Mouse (Mus musculus): ENCODE measurements around the gene Strn4. TPM values are rescaled to one million over a fixed set of nuclear protein-coding genes. Genes with fewer than 3 reads are reported as not detected.

Gene Strn4
- polyA plus RNA-seq, 1 experiment from 2014 or later: 112 TPM

DNA sequence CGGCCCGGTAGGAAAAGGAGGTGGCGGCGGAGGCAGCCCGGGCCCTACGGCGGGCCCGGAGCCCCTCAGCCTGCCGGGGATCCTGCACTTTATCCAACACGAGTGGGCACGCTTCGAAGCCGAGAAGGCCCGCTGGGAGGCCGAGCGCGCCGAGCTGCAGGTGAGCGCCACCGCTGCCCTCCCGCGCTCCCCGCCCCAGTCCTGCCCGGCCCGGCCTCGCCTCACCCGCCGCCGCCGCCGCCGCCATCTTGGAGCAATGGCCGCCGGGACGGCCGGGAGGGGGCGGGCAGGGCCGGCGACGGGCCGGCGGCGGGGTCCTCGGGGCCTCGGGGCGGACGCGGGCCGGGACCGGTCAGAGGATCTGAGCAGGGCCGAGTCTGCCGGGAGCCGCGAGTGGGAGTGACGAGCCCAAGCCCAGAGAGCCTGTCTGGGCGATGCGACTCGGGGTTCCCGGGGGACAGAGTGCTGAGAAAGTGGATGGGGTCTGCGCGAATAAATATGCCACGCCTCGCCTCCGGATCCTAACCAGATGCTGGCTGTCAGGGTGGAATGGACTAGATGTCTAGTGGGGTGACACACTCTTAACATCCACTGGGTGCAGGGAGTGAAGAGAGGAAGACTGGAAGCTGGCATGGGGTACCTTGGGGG, 910 bp downstream of the Strn4 start, which contains the start of gene Fkrp:
TSS of gene Fkrp (minus strand) at position 258 of the 648 bp plus-strand sequence.
- Histone ChIP-seq H3K27ac (ENCODE audit: low read depth, low read length) (peak within 1 kb of the TSS; percentile 99), H3K9ac (ENCODE audit: low read depth, low read length) (peak within 1 kb of the TSS; percentile 100), H3K27me3 (ENCODE audit: control insufficient read depth, insufficient read depth, low read length) (peaks cover 12% of the 10 kb centered on the region), H3K4me2 (replicated peaks; ENCODE audit: low read depth, low read length) (peak within 1 kb of the TSS; percentile 92), H3K9me3 (ENCODE audit: control insufficient read depth, low read length) (no peaks in the 10 kb centered on the region), H3K4me3 (ENCODE audit: low read depth, low read length) (peak within 1 kb of the TSS; percentile 98), H3K4me1 (replicated peaks; ENCODE audit: control insufficient read depth, insufficient read depth, low read length) (peaks cover 24% of the 10 kb centered on the region), H3K36me3 (ENCODE audit: control insufficient read depth, insufficient read depth, low read length) (no peaks in the 10 kb centered on the region)
- peak; percentile 74 for ATAC-seq (ENCODE audit: low FRiP score)
- WGBS: under 1% methylated on average over 44 of the region's 64 CpGs
- DNase-seq (ENCODE audit: low spot score): peak; percentile 78

DNA sequence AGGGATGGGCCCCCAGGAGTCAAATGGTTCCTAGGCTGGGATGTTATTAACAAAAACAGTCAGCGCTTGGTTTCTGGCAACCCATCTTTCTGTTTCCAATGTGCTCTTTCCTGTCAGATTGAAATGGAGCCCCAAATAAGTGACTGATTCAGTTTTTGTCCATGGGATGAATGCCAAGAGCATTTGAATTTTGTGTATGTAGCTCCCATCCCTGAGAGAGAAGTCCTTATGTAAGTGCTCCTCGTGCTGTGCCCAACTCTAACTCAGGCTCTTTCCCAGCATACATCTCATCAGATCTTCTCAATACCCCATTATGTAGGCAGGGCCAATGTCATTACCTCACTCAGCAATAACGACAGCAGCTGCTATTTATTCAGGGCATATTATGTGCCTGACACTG, 2.0 kb downstream of the Strn4 start:
- ATAC-seq (ENCODE audit: low FRiP score) (no peak), DNase-seq (ENCODE audit: low spot score) (no peak)
- peaks cover 2% of the 10 kb centered on the region; the same call in 1 of the 2 replicates for H3K27me3 ChIP-seq (ENCODE audit: control insufficient read depth, insufficient read depth, low read length)
- no peaks in the 10 kb centered on the region for H3K9me3 ChIP-seq (ENCODE audit: control insufficient read depth, low read length)
- peak overlapping the region; percentile 92 for H3K4me2 ChIP-seq (replicated peaks; ENCODE audit: low read depth, low read length)
- WGBS: 68% methylated on average over 3 of the region's 3 CpGs
- peak overlapping the region; percentile 98 for H3K4me3 ChIP-seq (ENCODE audit: low read depth, low read length)
- H3K4me1 ChIP-seq (replicated peaks; ENCODE audit: control insufficient read depth, insufficient read depth, low read length): peaks cover 21% of the 10 kb centered on the region
- peak overlapping the region; percentile 100 for H3K9ac ChIP-seq (ENCODE audit: low read depth, low read length)
- H3K36me3 ChIP-seq (ENCODE audit: control insufficient read depth, insufficient read depth, low read length): 0 out of 2 replicates have a peak, but pooled peaks cover 2% of the 10 kb centered on the region
- no peak overlapping the region for H3K27ac ChIP-seq (ENCODE audit: low read depth, low read length)

DNA sequence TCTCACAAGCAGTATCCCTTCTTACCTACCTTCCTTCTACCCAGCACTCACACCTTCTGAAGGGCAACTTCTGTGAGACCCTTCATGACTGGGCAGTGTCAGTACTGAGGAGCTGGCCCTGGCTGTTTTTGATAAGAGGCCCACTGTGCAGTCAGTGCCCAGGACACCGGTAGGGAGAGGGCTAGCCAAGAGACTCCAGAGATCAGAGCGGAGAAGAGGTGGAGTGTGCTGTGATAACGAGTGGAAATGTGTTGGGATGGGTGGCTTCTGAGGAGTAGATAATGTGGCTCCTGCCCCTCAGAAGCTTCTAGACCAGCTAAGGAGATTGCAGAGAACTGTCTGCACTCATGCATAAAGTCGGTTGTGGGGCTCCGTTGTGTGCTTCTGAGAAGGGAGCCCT, 4.1 kb downstream of the Strn4 start:
- Histone ChIP-seq H3K36me3 (ENCODE audit: control insufficient read depth, insufficient read depth, low read length) (0 out of 2 replicates have a peak, but pooled peaks cover 2% of the 10 kb centered on the region), H3K27me3 (ENCODE audit: control insufficient read depth, insufficient read depth, low read length) (no peaks in the 10 kb centered on the region), H3K4me1 (replicated peaks; ENCODE audit: control insufficient read depth, insufficient read depth, low read length) (peaks cover 21% of the 10 kb centered on the region), H3K4me2 (replicated peaks; ENCODE audit: low read depth, low read length) (no peak overlapping the region), H3K27ac (ENCODE audit: low read depth, low read length) (no peak overlapping the region), H3K4me3 (ENCODE audit: low read depth, low read length) (no peak overlapping the region), H3K9ac (ENCODE audit: low read depth, low read length) (no peak overlapping the region), H3K9me3 (ENCODE audit: control insufficient read depth, low read length) (no peaks in the 10 kb centered on the region)
- ATAC-seq (ENCODE audit: low FRiP score): no peak
- DNase-seq (ENCODE audit: low spot score): no peak
- 75% methylated on average over 5 of the region's 5 CpGs for WGBS

DNA sequence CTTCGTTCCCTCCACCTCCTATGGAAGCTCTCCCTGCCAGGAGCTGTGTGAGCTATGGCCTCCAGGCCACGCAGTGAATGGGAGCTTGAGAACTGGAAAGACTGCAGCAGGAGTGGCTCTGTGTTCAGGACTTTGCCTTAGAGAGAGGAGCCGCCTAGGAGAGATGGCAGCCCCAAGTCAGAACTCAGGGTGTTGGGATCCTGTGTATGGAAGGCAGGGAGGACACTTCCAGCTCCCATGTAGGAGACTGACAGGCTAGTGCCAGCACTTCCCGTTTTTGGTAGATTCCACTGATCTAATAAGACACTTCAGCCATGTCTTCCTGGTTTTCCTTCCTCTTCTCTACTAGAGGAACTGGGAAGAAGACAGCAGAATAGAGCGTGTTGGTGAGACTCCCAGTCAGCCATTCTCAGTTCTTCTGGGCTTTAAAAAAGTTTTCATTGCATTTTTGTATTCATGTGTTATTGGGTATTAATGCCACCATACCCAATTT, 4.6 kb downstream of the Strn4 start:
- ATAC-seq (ENCODE audit: low FRiP score): no peak
- H3K4me1 ChIP-seq (replicated peaks; ENCODE audit: control insufficient read depth, insufficient read depth, low read length): peaks cover 19% of the 10 kb centered on the region
- H3K27ac ChIP-seq (ENCODE audit: low read depth, low read length): no peak overlapping the region

DNA sequence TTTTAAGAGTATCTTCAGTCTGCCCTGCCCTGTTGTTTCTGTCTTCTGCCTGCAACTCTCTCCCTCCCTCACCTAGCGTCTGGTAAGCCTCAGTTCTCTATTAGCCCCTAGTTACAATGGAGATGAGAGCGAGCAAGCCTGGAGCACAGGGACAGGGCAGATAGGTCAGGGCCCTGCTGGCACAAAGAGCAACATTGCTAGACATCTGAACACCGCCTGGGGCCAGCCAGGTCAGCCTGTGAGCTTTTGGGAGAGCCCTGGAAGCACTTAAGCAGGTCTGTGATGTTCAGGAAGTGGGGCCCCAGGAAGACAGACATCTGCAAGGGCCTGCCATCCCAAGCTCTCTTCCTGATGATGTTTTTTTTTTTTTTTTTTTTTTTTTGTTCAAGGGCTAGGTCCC, 5.4 kb downstream of the Strn4 start:
- WGBS: 17% methylated on average over 3 of the region's 3 CpGs
- no peaks in the 10 kb centered on the region for H3K9me3 ChIP-seq (ENCODE audit: control insufficient read depth, low read length)
- no peak overlapping the region for H3K27ac ChIP-seq (ENCODE audit: low read depth, low read length)
- H3K4me3 ChIP-seq (ENCODE audit: low read depth, low read length): no peak overlapping the region
- DNase-seq (ENCODE audit: low spot score): no peak
- H3K36me3 ChIP-seq (ENCODE audit: control insufficient read depth, insufficient read depth, low read length): peaks cover 12% of the 10 kb centered on the region; the same call in 1 of the 2 replicates
- peaks cover 14% of the 10 kb centered on the region for H3K4me1 ChIP-seq (replicated peaks; ENCODE audit: control insufficient read depth, insufficient read depth, low read length)
- H3K4me2 ChIP-seq (replicated peaks; ENCODE audit: low read depth, low read length): no peak overlapping the region
- H3K27me3 ChIP-seq (ENCODE audit: control insufficient read depth, insufficient read depth, low read length): no peaks in the 10 kb centered on the region
- H3K9ac ChIP-seq (ENCODE audit: low read depth, low read length): no peak overlapping the region
- no peak for ATAC-seq (ENCODE audit: low FRiP score)

More for the DNA sequence above, 4.6 kb downstream of the Strn4 start:
- WGBS: 71% methylated on average over 5 of the region's 5 CpGs
- no peak overlapping the region for H3K4me3 ChIP-seq (ENCODE audit: low read depth, low read length)
- H3K27me3 ChIP-seq (ENCODE audit: control insufficient read depth, insufficient read depth, low read length): no peaks in the 10 kb centered on the region
- no peak overlapping the region for H3K4me2 ChIP-seq (replicated peaks; ENCODE audit: low read depth, low read length)
- H3K36me3 ChIP-seq (ENCODE audit: control insufficient read depth, insufficient read depth, low read length): peaks cover 5% of the 10 kb centered on the region; the same call in 1 of the 2 replicates
- no peak for DNase-seq (ENCODE audit: low spot score)
- H3K9me3 ChIP-seq (ENCODE audit: control insufficient read depth, low read length): no peaks in the 10 kb centered on the region
- no peak overlapping the region for H3K9ac ChIP-seq (ENCODE audit: low read depth, low read length)

DNA sequence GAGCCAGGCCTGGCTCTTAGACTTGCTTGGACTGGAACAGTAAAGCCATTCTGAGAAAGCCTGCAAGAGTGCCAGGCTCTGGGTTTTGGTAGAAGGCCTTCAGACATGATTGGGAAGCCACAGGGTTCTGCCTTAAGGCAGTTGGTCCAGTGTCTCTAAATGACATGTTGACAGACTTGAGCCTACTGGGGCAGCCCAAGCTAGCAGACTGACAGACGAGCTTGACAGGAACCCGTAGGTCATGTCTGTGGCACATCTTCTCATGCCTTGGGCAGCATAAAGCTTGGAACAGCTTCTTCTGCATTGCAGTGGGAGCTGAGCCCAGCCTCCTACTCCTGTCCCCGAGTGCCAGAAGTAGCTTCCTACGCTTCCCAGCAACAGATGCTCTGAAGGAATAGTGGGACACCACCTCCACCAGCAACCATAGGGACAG, 6.0 kb downstream of the Strn4 start:
- H3K36me3 ChIP-seq (ENCODE audit: control insufficient read depth, insufficient read depth, low read length): peaks cover 13% of the 10 kb centered on the region; the same call in 1 of the 2 replicates
- ATAC-seq (ENCODE audit: low FRiP score) (no peak), DNase-seq (ENCODE audit: low spot score) (no peak)
- no peaks in the 10 kb centered on the region for H3K9me3 ChIP-seq (ENCODE audit: control insufficient read depth, low read length)
- H3K4me1 ChIP-seq (replicated peaks; ENCODE audit: control insufficient read depth, insufficient read depth, low read length): peaks cover 14% of the 10 kb centered on the region
- 77% methylated on average over 4 of the region's 4 CpGs for WGBS
- H3K9ac ChIP-seq (ENCODE audit: low read depth, low read length): no peak overlapping the region
- no peak overlapping the region for H3K27ac ChIP-seq (ENCODE audit: low read depth, low read length)
- H3K4me3 ChIP-seq (ENCODE audit: low read depth, low read length): no peak overlapping the region
- no peaks in the 10 kb centered on the region for H3K27me3 ChIP-seq (ENCODE audit: control insufficient read depth, insufficient read depth, low read length)
- no peak overlapping the region for H3K4me2 ChIP-seq (replicated peaks; ENCODE audit: low read depth, low read length)

DNA sequence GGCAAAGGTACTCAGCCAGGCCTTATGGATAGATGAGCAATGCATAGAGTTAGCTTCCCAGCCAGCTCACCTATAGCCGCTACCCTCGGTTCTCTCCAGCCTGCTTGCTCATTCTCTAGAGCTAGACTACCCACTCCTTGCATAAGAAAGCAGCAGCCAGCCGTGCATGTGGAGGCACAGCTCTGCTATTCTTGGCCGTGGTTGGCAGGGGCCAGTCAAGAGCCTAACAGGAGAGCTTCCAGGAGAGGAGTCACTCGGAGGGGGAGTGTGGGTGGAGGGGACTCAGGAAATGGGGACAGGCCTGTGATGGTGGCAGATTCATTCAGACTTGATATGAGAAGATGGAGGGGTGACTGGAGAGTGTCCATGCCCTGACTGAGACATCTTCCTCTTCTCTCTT, 8.0 kb downstream of the Strn4 start:
- H3K4me3 ChIP-seq (ENCODE audit: low read depth, low read length): no peak overlapping the region
- H3K27ac ChIP-seq (ENCODE audit: low read depth, low read length): no peak overlapping the region
- H3K27me3 ChIP-seq (ENCODE audit: control insufficient read depth, insufficient read depth, low read length): no peaks in the 10 kb centered on the region
- 71% methylated on average over 5 of the region's 5 CpGs for WGBS
- no peak overlapping the region for H3K4me2 ChIP-seq (replicated peaks; ENCODE audit: low read depth, low read length)
- ATAC-seq (ENCODE audit: low FRiP score): no peak
- H3K4me1 ChIP-seq (replicated peaks; ENCODE audit: control insufficient read depth, insufficient read depth, low read length): peaks cover 6% of the 10 kb centered on the region
- H3K9ac ChIP-seq (ENCODE audit: low read depth, low read length): no peak overlapping the region
- DNase-seq (ENCODE audit: low spot score): no peak
- peaks cover 13% of the 10 kb centered on the region; the same call in 1 of the 2 replicates for H3K36me3 ChIP-seq (ENCODE audit: control insufficient read depth, insufficient read depth, low read length)
- H3K9me3 ChIP-seq (ENCODE audit: control insufficient read depth, low read length): no peaks in the 10 kb centered on the region

DNA sequence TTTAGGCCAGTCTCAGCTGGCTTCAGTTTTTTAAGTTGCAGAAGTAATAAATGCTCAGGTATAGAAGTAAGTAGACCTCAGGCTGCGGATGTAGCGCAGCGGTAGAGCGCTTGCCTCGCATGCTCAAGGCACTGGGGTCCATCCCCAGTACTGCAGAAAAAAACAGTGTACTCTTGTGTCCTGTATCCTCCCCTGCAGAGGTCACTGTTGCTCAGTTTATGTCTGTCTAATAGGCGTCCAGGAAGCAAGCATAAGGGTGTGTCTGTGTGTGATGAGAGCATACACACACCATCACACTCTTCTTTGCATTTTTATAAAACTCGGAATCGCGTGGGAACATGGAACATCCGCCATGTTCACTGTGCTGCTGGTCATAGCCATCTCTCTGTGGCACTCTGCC, 10.1 kb downstream of the Strn4 start:
- 85% methylated on average over 10 of the region's 10 CpGs for WGBS
- H3K36me3 ChIP-seq (ENCODE audit: control insufficient read depth, insufficient read depth, low read length): peaks cover 28% of the 10 kb centered on the region; the same call in 1 of the 2 replicates
- DNase-seq (ENCODE audit: low spot score): no peak

DNA sequence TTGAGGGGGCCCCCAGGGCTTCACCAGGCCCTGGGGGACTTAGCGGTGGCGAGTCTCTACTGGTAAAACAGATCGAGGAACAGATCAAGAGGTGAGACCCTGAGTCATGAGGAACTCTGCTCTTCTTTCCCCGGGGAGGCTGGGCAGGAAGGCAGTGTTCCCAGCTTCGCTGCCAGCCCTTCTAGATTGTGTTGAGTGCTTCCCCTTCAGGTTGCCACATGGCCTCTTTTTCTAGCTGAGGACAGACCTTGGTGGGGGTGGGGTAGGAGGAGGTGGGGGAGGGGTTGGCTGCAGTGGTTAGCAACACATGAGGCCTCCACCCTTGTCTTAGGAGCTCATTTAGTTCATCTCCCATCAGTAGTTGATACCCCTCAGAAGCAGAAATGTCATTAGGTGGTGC, 10.9 kb downstream of the Strn4 start:
- H3K9me3 ChIP-seq (ENCODE audit: control insufficient read depth, low read length): no peaks in the 10 kb centered on the region
- no peaks in the 10 kb centered on the region for H3K27me3 ChIP-seq (ENCODE audit: control insufficient read depth, insufficient read depth, low read length)
- H3K27ac ChIP-seq (ENCODE audit: low read depth, low read length): no peak overlapping the region
- WGBS: 85% methylated on average over 5 of the region's 5 CpGs
- H3K36me3 ChIP-seq (ENCODE audit: control insufficient read depth, insufficient read depth, low read length): peaks cover 30% of the 10 kb centered on the region; the same call in 1 of the 2 replicates
- no peaks in the 10 kb centered on the region for H3K4me1 ChIP-seq (replicated peaks; ENCODE audit: control insufficient read depth, insufficient read depth, low read length)
- H3K9ac ChIP-seq (ENCODE audit: low read depth, low read length): no peak overlapping the region
- H3K4me3 ChIP-seq (ENCODE audit: low read depth, low read length): no peak overlapping the region
- no peak overlapping the region for H3K4me2 ChIP-seq (replicated peaks; ENCODE audit: low read depth, low read length)
- ATAC-seq (ENCODE audit: low FRiP score) (no peak), DNase-seq (ENCODE audit: low spot score) (no peak)

More for the DNA sequence above, 10.1 kb downstream of the Strn4 start:
- no peak overlapping the region for H3K27ac ChIP-seq (ENCODE audit: low read depth, low read length)
- no peak overlapping the region for H3K9ac ChIP-seq (ENCODE audit: low read depth, low read length)
- H3K9me3 ChIP-seq (ENCODE audit: control insufficient read depth, low read length): no peaks in the 10 kb centered on the region
- H3K4me3 ChIP-seq (ENCODE audit: low read depth, low read length): no peak overlapping the region
- H3K4me2 ChIP-seq (replicated peaks; ENCODE audit: low read depth, low read length): no peak overlapping the region
- H3K27me3 ChIP-seq (ENCODE audit: control insufficient read depth, insufficient read depth, low read length): no peaks in the 10 kb centered on the region
- no peaks in the 10 kb centered on the region for H3K4me1 ChIP-seq (replicated peaks; ENCODE audit: control insufficient read depth, insufficient read depth, low read length)
- ATAC-seq (ENCODE audit: low FRiP score): no peak
